Mouse (Mus musculus) thymus, postnatal 0 days (tissue): ENCODE data around the gene Cacna1c. TPM values are rescaled to one million over a fixed set of nuclear protein-coding genes. Genes with fewer than 3 reads are reported as not detected.

Experiments used
- DNase-seq: peaks from one replicate; pipeline ENCODE4 v3.0.0-alpha.2; 2015; ENCODE audit warnings: low spot score
- polyA plus RNA-seq: library from polyadenylated mRNA; unstranded; fragments of >200 nt; fragmentation: Nextera tagmentation; extraction: Ambion mirVana; gene quantifications from 2 replicates; pipeline ENCODE4 v1.2.1, GENCODE M21; 2015

The Cacna1c gene
- polyA plus RNA-seq, 1 experiment from 2014 or later, result 0.96 TPM

DNA sequence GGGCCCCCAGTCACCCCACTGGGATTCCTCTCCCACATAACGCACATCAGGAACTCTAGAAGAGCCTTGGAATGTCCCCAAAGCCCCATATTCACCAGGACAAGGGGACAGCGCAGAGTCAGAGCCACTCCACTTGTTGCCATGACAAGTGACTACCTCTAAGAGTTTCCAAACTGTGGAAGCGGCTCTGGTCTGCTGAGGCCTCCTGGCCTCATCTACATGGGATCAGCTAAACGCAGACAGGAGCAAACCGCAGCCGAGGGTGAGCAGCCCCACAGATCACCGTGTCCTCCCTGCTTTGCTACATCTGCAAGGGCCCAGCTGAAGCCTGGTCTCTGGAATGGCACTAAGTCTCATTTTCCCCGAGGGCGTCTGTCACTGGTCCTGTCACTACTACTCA, 93.3 kb downstream of the Cacna1c start:
- DNase-seq, result no peak

DNA sequence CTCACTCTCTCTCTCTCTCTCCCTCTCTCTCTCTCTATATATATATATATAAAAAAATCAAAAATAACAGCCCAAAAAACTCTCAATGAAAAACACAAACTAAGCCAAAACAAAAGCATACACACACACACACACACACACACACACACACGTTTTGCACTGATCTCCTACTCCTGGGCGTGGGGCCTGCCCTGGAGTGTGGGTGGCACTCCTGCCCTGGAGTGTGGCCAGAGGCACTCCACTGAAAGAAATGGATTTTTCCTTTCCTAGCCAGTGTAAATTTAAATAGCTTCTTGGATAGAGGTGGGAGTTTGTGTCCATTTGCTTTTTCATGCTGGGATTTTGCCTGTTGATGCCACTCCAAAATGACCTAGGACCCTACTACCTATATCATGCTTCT, 96.9 kb downstream of the Cacna1c start:
- no peak for DNase-seq

DNA sequence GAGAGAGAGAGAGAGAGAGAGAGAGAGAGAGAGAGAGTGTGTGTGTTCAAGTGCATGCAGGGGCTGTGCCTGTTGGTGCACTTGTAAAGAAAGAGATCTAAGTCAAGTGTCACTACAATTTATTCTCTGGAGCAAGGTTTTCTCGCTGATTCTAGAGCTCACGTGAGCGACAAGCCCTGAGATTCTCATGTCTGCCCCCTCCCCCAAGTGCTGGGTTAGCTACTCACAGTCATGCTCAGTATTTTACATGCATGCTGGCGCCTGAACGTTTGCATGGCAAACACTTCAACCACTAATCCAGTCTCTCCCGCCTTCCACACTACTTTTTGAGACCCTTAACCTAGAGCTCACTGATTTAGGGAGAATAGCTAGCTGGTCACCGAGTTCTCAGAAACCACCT, 99.7 kb downstream of the Cacna1c start:
- no peak for DNase-seq

GRCm38 (mm10) chr6:119095081-119095480, 101.1 kb downstream of the Cacna1c start:
- no peak for DNase-seq

- no peak for DNase-seq
These were observed 107.0 kb downstream of the Cacna1c start for GRCm38 (mm10) chr6:119089173-119089572.

DNA sequence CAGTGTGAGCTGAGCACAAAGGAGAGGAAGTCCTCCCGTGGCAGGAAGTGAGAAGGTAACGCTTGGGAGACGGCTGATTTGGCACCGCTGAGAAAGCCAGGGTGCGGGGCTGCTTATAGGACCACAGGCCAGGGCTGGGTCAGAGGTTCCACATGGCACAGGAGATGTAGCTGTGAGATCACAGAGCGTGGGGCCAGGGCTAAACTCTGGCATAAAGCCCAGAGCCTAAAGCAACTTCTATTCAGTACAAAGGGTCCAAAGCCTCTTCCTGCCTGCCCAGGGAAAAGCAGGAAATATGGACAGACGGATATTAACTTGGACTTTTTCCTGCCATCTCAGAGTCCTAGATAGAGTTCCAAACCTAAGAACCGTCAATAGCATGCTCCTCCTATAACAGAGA, 107.8 kb downstream of the Cacna1c start:
- no peak for DNase-seq

- DNase-seq, result no peak
These were observed 108.3 kb downstream of the Cacna1c start for GRCm38 (mm10) chr6:119087919-119088318.

DNA sequence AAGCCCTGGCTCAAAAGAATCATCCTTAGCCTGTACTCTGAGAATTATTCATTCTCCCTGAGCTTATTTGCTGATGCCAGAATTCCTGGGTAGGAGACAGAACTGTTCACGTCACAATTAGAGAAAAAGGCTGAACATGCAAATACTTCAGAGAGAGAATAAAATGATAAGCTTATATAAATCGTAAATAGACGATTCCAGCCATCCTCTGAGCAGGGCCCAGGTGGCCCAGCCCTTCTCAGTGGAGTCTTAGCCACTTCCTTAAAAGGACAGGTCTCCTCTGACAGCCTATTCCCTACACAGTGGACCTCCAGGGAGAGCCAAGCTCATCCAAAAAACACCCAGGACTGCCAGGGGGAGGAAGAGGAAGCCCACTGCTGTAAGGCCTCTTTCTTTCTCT, 110.4 kb downstream of the Cacna1c start:
- DNase-seq, result no peak

- DNase-seq, result no peak
These were observed 111.7 kb downstream of the Cacna1c start for GRCm38 (mm10) chr6:119084532-119084931.

- DNase-seq, result no peak
These were observed 112.7 kb downstream of the Cacna1c start for GRCm38 (mm10) chr6:119083559-119083958.

- DNase-seq, result no peak
These were observed 113.6 kb downstream of the Cacna1c start for GRCm38 (mm10) chr6:119082662-119083061.

DNA sequence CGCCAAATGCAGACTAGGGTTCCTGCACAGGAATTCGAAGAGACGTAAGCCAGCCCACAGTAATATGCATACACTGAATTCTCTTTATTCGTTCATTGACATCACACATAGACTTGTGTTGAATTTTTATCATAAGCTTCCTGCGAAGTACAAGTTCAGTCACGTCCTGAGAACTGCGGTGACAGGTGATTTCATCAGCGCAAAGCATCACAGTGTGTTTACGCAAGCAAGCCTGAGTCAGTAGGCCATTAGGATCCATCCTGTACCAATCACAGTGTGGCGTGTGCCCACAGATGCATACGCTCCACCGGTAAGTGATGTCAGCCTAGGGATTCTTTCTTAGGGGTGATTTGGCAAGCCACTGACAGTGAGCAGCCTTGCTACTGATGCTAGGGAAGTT, 114.6 kb downstream of the Cacna1c start:
- DNase-seq, result no peak

GRCm38 (mm10) chr6:119079626-119080025, 116.6 kb downstream of the Cacna1c start:
- no peak for DNase-seq

GRCm38 (mm10) chr6:119078912-119079311, 117.3 kb downstream of the Cacna1c start:
- DNase-seq, result no peak

DNA sequence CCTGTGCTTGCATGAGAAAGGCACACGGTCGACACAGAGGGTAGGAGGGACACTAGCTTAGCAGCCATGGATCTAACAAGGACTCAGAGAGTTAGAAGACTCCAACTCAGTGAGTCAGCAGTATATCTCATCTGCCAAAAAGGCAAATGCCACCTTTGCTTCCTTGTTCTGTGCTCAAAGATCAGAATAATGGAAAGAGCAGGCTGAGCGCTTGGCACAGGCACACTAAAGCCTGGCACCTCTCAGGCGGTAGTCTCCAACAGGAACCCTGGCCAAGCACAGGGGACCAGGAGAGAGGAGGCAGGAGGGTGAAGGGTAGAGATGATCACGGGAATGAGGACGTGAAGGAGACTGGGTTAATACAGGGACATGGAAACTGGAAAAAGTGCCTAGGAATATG, 119.0 kb downstream of the Cacna1c start:
- DNase-seq, result no peak

DNA sequence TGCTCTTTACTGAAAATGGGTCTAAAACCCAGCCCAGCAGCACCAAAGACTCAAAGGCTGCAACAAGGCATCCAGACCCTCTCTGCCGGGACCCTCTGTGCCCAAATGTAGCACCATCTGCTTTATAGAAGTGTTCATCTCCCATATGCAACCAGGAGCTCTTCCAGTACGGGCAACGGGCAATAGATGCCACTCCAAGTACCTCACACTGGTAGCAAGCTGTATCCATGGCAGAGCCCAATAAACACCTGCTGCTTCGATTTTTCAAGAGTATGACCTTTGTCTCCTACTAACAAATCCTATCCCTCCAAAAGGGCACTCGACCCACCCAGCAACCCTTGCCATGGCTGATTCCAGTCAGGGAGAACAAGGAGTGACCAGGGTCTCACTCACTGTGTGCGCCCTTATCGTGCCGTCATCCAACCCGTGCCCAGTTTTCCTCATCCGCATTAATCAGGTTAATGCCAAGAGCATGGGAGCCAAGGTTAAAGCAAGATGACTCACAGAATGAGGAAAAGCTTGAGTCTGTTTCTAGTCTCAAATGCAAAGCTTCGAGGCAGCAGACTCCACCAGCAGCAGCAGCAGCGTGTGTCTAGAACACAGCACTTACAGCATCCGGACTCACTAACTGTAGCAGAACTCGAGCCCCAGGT, 122.7 kb downstream of the Cacna1c start:
- DNase-seq, result no peak

GRCm38 (mm10) chr6:119072772-119073171, 123.4 kb downstream of the Cacna1c start:
- no peak for DNase-seq

DNA sequence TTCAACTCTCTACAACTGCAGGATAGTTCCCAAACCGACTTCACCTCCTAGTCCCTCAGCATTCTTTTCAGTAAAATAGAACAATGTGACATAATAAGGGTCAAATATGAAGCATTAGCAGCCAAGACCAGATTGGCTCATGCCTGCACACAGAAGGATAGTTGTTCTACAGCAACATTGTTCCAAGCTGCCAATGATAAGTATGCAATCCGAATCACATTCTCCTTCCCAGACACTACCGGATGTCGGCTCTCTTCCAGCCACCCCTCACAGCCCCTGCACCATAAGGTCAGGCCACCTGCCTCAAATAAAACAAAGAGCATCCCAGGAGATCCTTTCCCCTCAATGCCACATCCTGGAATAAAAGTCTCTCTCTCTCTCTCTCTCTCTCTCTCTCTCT, 125.4 kb downstream of the Cacna1c start:
- DNase-seq, result no peak

- DNase-seq, result no peak
These were observed 125.9 kb downstream of the Cacna1c start for GRCm38 (mm10) chr6:119070351-119070750.

DNA sequence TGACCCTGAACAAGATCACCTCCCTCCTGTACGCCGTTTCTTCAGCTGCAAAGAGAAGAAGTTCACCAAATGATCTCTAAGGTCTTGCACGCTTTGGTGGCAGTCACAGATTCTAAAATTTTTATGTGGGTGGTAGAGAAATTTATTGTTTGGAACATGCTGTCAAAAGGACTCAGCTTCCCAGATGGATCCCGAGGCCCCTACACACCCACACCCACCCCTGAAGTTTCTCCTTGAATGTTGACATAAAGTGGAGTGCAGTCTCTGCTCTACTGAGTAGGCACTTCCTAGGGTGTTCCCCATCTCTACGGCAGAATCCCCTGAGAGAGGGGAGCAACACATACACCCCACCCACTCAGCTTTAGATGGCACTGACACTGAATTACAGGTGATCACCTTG, 127.1 kb downstream of the Cacna1c start:
- DNase-seq, result no peak

DNA sequence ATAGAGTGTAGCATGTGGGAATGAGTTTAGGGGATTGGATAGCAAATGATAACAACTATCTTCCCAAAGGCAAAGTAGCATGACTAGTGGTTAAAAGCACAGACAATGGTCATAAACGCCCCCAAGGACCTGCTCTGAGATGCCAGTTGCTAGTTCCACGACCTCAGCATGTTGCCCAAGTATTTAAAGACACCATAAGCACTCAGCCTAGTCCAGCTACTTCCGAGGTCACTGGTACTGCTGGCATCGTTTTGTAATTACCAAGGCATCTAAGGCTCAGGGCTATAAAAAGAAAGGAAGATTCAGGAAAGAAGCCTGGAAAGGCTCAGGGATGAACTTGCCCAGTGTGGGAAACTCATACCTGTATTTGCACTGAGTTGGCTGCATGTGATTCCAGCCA, 127.6 kb downstream of the Cacna1c start:
- DNase-seq, result no peak

DNA sequence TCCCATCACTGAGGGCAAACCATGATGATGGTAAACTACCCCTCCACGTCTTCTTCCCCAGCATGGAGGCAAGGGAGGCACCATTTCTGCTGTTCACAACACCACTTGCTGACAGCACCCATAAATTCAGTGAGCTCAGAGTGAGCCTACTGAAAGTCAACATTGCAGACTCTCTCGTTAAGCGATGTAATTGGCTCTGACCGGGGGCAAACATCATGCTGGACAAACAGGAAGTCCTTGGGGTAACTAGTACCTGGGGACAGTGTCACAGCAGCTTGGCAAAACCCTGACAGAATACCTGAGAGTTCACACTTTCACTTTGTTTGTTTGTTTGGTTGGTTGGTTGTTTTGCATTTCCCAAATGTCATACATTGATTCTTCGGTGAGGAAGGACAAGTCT, 131.3 kb downstream of the Cacna1c start:
- no peak for DNase-seq

GRCm38 (mm10) chr6:119064430-119064829, 131.8 kb downstream of the Cacna1c start:
- DNase-seq, result no peak

DNA sequence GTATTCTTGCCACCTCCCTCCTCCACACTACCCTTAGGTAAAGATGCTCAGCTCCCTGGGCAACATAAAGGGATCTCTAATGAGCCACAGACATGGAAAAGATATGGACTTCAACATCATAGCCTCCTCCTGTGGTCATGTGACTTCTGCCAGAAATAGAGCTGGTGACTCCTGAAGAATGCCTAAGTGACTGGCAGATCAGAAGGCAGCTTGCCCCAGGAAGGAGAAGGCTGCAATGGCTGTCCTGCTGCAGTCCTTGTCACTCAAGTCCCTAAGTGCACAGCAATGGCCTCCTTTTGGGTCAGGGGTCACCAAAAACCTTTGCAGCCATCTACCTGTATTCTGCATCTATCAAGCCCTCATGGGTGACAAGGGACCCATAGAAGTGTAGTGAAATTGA, 133.5 kb downstream of the Cacna1c start:
- no peak for DNase-seq
